Mouse (Mus musculus) midbrain, embryonic 14.5 days (tissue): ENCODE data around the gene Pgm5. TPM values are rescaled to one million over a fixed set of nuclear protein-coding genes. Genes with fewer than 3 reads are reported as not detected.

Source experiments
- ATAC-seq: fragments of 200-750 bp; cut with Nextera tagmentation; 2 replicates; pipeline ENCODE4 v1.8.0; 2017; ENCODE audit warnings: moderate number of reproducible peaks, moderate library complexity; ENCODE audit not compliant: low FRiP score, low TSS enrichment
- DNase-seq: peaks from one replicate; pipeline ENCODE4 v3.0.0-alpha.2; 2015
- H3K27ac ChIP-seq: fragments of 300-500 bp; sonication (generic); replicated peaks from 2 replicates; pipeline ENCODE4 v1.5.1; 2014; ENCODE audit warnings: mild to moderate bottlenecking, low read depth, low read length, moderate library complexity
- H3K27me3 ChIP-seq: fragments of 300-500 bp; sonication (generic); 2 replicates; pipeline ENCODE4 v1.6.1; 2014; ENCODE audit warnings: low read length, control low read depth, mixed read lengths; ENCODE audit not compliant: control insufficient read depth, insufficient read depth
- H3K36me3 ChIP-seq: fragments of 300-500 bp; sonication (generic); 2 replicates; pipeline ENCODE4 v1.6.1; 2014; ENCODE audit warnings: low read length, control low read depth; ENCODE audit not compliant: control insufficient read depth, insufficient read depth
- H3K4me1 ChIP-seq: fragments of 300-500 bp; sonication (generic); 2 replicates; pipeline ENCODE4 v1.6.1; 2014; ENCODE audit warnings: mild to moderate bottlenecking, antibody characterized with exemption, low read length, control low read depth; ENCODE audit not compliant: control insufficient read depth, insufficient read depth
- H3K4me2 ChIP-seq: fragments of 300-500 bp; sonication (generic); 2 replicates; pipeline ENCODE4 v1.6.1; 2014; ENCODE audit warnings: mild to moderate bottlenecking, low read length, moderate library complexity
- H3K4me3 ChIP-seq: fragments of 300-500 bp; sonication (generic); replicated peaks from 2 replicates; pipeline ENCODE4 v1.5.1; 2014; ENCODE audit warnings: low read depth, low read length
- H3K9ac ChIP-seq: fragments of 300-500 bp; sonication (generic); replicated peaks from 2 replicates; pipeline ENCODE4 v1.6.1; 2014; ENCODE audit warnings: mild to moderate bottlenecking, low read length, moderate library complexity
- H3K9me3 ChIP-seq: fragments of 300-500 bp; sonication (generic); 2 replicates; pipeline ENCODE4 v1.6.1; 2016; ENCODE audit warnings: low read length, control low read depth, mixed read lengths; ENCODE audit not compliant: control insufficient read depth
- WGBS: fragments of 180-500 bp; shearing (Covaris S2); extraction: QIAGEN DNeasy Blood & Tissue Kit; methylation state at CpG from one replicate; pipeline ENCODE4 v1.1.7; 2014; 5-methylcytosine and 5-hydroxymethylcytosine counted together
- polyA plus RNA-seq: library from polyadenylated mRNA; unstranded; fragments of >200 nt; fragmentation: Nextera tagmentation; extraction: Ambion mirVana; gene quantifications from 2 replicates; pipeline ENCODE4 v1.2.1, GENCODE M21; 2014

Gene Pgm5
- polyA plus RNA-seq, 1 experiment from 2014 or later, result 0.91 TPM

DNA sequence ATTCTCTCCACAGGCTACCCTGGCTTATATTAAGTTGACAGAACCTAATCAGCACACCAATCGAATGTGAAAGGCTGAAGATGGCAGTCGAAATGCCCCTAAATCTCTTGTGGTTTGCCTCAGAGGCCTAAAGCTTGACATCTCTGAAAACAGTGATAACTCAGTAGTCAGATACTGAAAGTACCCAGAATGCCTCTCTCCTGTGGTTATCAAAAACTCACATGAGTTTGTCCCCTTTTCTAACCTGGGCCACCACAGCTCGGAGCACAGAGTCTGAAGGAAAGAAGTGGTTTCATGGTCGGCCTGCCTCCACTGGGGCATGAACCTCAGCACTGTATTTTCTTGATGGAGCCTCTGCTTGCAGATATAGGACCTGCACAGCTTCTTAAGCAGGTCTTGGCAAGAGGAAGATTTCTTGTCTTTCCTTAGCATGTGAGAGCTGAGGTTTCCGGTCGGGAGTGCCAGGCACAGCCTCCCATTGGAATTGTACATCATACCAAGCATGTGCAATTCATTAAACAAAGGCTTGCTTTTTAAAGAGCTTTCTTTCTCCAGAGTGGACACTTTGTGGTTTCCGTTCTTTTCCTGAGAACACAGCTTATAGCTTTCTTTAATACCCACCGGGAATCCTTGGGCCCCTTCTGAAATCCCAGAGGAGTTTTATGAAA lies 215.4 kb downstream of the Pgm5 start:
- no peak overlapping the region for H3K9ac ChIP-seq
- no peaks in the 10 kb centered on the region for H3K9me3 ChIP-seq
- 0 out of 2 replicates have a peak, but pooled peaks cover 2% of the 10 kb centered on the region for H3K4me1 ChIP-seq
- no peak overlapping the region for H3K27ac ChIP-seq
- no peak for DNase-seq
- no peaks in the 10 kb centered on the region for H3K36me3 ChIP-seq
- WGBS, result 81% methylated on average over 8 of the region's 8 CpGs
- H3K27me3 ChIP-seq, result no peaks in the 10 kb centered on the region
- H3K4me2 ChIP-seq, result no peak overlapping the region
- no peak for ATAC-seq
- H3K4me3 ChIP-seq, result no peak overlapping the region

DNA sequence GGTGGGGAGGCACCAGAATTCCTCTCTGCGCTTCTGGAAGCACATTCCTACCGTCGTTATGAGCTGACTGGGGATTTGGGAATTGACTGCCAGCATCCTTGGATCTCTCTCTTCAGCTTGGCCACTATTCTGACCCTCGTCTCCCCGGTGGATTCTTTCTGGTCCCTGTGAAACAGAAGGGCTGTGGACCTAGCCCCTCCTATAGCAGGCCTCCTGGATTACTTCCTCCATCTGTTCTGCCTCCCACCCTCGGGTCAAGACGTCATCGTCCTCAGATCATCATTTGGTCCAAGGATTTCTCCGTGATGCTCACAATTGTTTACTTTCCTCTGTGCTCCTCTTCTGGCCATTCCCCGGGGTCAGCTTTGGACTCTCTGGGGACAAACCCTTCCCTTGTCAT lies 216.7 kb downstream of the Pgm5 start:
- 81% methylated on average over 10 of the region's 10 CpGs for WGBS
- Histone ChIP-seq H3K9me3 (no peaks in the 10 kb centered on the region), H3K27me3 (no peaks in the 10 kb centered on the region), H3K4me3 (no peak overlapping the region), H3K4me1 (no peaks in the 10 kb centered on the region), H3K9ac (no peak overlapping the region), H3K4me2 (no peak overlapping the region), H3K36me3 (no peaks in the 10 kb centered on the region), H3K27ac (no peak overlapping the region)
- DNase-seq (no peak), ATAC-seq (no peak)

DNA sequence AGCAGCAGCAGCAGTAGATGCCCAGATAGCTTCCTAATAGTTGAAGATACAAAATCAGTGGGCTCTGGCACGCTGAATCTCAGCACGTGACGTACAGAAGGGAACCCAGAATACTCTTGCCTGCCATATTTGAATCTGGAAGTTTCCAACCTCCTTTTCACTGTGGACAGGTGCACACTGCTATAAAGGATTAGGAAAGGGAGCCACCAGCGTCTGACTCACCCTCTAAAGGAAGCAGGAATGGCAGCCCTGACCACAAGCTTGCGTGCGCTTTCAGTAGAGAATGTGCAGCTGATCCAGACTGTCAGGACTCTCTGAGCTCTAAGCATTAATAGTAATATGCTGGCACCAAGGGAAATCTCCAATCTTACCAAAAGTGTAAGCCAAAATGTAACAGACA lies 220.7 kb downstream of the Pgm5 start:
- WGBS, result 83% methylated on average over 6 of the region's 6 CpGs
- Histone ChIP-seq H3K4me3 (no peak overlapping the region), H3K9ac (no peak overlapping the region), H3K4me2 (no peak overlapping the region), H3K4me1 (no peaks in the 10 kb centered on the region), H3K36me3 (no peaks in the 10 kb centered on the region), H3K9me3 (no peaks in the 10 kb centered on the region), H3K27ac (no peak overlapping the region), H3K27me3 (no peaks in the 10 kb centered on the region)
- ATAC-seq (no peak), DNase-seq (no peak)

DNA sequence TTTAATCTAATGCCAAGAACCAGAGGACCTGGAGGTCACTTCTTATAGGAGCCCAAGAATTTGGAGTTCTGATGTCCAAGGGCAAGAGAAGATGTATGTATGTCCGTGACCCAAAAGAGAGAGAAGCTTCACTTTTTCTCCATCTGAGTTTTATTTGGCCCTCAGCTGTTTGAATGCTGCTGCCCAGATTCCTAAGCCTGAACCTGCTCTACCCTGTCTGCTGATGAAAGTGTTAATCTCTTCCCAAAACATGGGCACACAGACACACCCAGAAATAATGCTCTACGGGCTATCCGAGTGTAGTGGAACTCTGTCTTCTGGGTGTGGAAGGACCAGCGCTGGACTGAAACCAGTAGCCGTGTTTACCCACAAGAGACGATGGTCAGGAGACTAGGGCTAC lies 223.7 kb downstream of the Pgm5 start:
- Histone ChIP-seq H3K9me3 (no peaks in the 10 kb centered on the region), H3K9ac (no peak overlapping the region), H3K4me1 (no peaks in the 10 kb centered on the region), H3K36me3 (no peaks in the 10 kb centered on the region), H3K27me3 (no peaks in the 10 kb centered on the region), H3K27ac (no peak overlapping the region), H3K4me3 (no peak overlapping the region), H3K4me2 (no peak overlapping the region)
- DNase-seq (no peak), ATAC-seq (no peak)
- WGBS, result 94% methylated on average over 6 of the region's 6 CpGs

DNA sequence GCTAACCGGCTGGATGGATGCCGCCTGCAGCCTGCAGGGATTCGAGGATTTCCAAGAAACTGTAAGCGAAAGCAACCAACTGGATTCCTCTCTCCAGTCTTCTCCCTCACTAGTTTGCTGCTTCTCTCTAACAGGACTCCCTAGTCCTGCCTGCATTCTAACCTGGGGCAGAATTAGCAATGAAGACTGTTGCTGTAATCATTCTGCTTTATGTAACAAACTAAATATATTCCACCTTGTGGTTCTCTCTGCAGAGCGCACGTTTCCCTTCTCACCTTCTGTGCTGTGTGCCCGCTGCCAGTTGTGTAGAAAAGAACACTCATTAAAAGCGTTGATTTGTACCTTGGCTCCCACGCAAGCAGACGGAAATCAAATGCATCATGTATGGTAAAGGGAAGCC lies 225.0 kb downstream of the Pgm5 start:
- ATAC-seq (no peak), DNase-seq (no peak)
- 92% methylated on average over 10 of the region's 10 CpGs for WGBS
- Histone ChIP-seq H3K9me3 (no peaks in the 10 kb centered on the region), H3K27me3 (no peaks in the 10 kb centered on the region), H3K9ac (no peak overlapping the region), H3K27ac (no peak overlapping the region), H3K4me1 (no peaks in the 10 kb centered on the region), H3K36me3 (no peaks in the 10 kb centered on the region), H3K4me3 (no peak overlapping the region), H3K4me2 (no peak overlapping the region)

DNA sequence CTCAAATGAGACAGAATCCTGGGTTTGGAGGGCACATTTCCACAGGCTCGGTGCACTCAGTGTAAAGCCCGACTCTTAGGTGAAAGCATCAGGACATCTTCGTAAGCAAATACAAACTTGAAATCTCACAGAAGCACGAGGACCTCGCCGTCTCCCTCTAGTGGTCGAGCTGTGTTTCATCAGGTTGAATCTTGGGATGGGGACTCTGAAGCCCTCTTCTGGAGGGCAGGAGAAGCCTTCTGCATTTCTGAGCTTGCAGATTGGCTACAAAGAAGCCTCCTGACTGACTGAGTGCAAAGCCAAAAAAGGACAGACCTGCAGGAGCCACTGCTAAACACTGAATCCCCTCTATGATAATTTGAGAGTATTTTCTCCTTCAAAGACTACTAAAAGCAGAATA lies 227.1 kb downstream of the Pgm5 start:
- no peak overlapping the region for H3K4me2 ChIP-seq

More for the DNA sequence above, 227.1 kb downstream of the Pgm5 start:
- Histone ChIP-seq H3K27me3 (no peaks in the 10 kb centered on the region), H3K9me3 (no peaks in the 10 kb centered on the region), H3K27ac (no peak overlapping the region), H3K4me3 (no peak overlapping the region), H3K36me3 (no peaks in the 10 kb centered on the region), H3K4me1 (no peaks in the 10 kb centered on the region), H3K9ac (no peak overlapping the region)
- WGBS, result 10% methylated on average over 7 of the region's 7 CpGs
- ATAC-seq (no peak), DNase-seq (peak; percentile 82)

Other genes starting within 250 kb of the Pgm5 start
- 1.2 and 2.0 TPM in 2 replicates for gene Tmem252, start 187.8 kb downstream of the Pgm5 start, polyA plus RNA-seq
- 252 and 283 TPM in 2 replicates for gene Gm10053, start 13.8 kb upstream of the Pgm5 start, polyA plus RNA-seq
- gene Foxd4, start 39.3 kb upstream of the Pgm5 start, polyA plus RNA-seq, result not detected in 2 replicates
- gene Cbwd1, start 99.8 kb upstream of the Pgm5 start, polyA plus RNA-seq, result 12.5 and 15.0 TPM in 2 replicates
- 0.41 and 0.55 TPM in 2 replicates for gene Dock8, start 137.7 kb upstream of the Pgm5 start, polyA plus RNA-seq